In genomic region chr7:130167261-130167660, GRCm38 (mm10) we compare ENCODE assay signal across 17 mouse cellular contexts.
DNase-seq lines count a peak whose midpoint lies in the region; ATAC-seq lines count a peak whose summit lies in the region.
"Had no signal": no experiment of that assay in that cellular context is flagged by ENCODE, and none has a peak within 500 bp of the region (broad histone marks: within the 10 kb centered on the region; RNA-seq: fewer than 3 reads in every experiment).

No protein-coding gene starts in this region.

- no peak overlapping the region for H3K4me3 ChIP-seq in hindbrain, embryonic 10.5 days
- H3K4me3 ChIP-seq in hindbrain, embryonic 14.5 days (replicated peaks; ENCODE audit: low read length): no peak overlapping the region
- no peak overlapping the region for H3K4me3 ChIP-seq in limb, embryonic 12.5 days (replicated peaks)
- H3K4me3 ChIP-seq in limb, embryonic 10.5 days: no peak overlapping the region
- no peak overlapping the region for H3K4me3 ChIP-seq in limb, embryonic 15.5 days
- H3K4me3 ChIP-seq: erythroblast, embryonic 14.5 days; liver, embryonic 13.5 days had no signal

- peaks cover 30% of the 10 kb centered on the region for H3K4me1 ChIP-seq in hindbrain, embryonic 10.5 days (replicated peaks)
- H3K4me1 ChIP-seq in hindbrain, embryonic 14.5 days (replicated peaks; ENCODE audit: control insufficient read depth, insufficient read depth, low read length): no peaks in the 10 kb centered on the region
- peaks cover 50% of the 10 kb centered on the region for H3K4me1 ChIP-seq in limb, embryonic 12.5 days (replicated peaks)
- H3K4me1 ChIP-seq in limb, embryonic 10.5 days: peaks cover 30% of the 10 kb centered on the region
- H3K4me1 ChIP-seq in limb, embryonic 15.5 days: peaks cover 19% of the 10 kb centered on the region; the same call in 1 of the 2 replicates
- H3K4me1 ChIP-seq: liver, embryonic 13.5 days had no signal

- no peaks in the 10 kb centered on the region for H3K9me3 ChIP-seq in hindbrain, embryonic 10.5 days
- no peaks in the 10 kb centered on the region for H3K9me3 ChIP-seq in hindbrain, embryonic 14.5 days (ENCODE audit: control insufficient read depth, low read length)
- no peaks in the 10 kb centered on the region for H3K9me3 ChIP-seq in limb, embryonic 12.5 days
- no peaks in the 10 kb centered on the region for H3K9me3 ChIP-seq in limb, embryonic 10.5 days (replicated peaks)
- H3K9me3 ChIP-seq in limb, embryonic 15.5 days: no peaks in the 10 kb centered on the region
- H3K9me3 ChIP-seq: liver, embryonic 13.5 days had no signal

- H3K27me3 ChIP-seq in hindbrain, embryonic 10.5 days (ENCODE audit: insufficient read depth, poor library complexity, severe bottlenecking): no peaks in the 10 kb centered on the region
- H3K27me3 ChIP-seq in hindbrain, embryonic 14.5 days (ENCODE audit: control insufficient read depth, insufficient read depth, low read length): no peaks in the 10 kb centered on the region
- no peaks in the 10 kb centered on the region for H3K27me3 ChIP-seq in limb, embryonic 12.5 days
- H3K27me3 ChIP-seq in limb, embryonic 10.5 days (ENCODE audit: low read depth, poor library complexity, severe bottlenecking): no peaks in the 10 kb centered on the region
- no peaks in the 10 kb centered on the region for H3K27me3 ChIP-seq in limb, embryonic 15.5 days
- H3K27me3 ChIP-seq: liver, embryonic 13.5 days had no signal

- H3K9ac ChIP-seq in hindbrain, embryonic 14.5 days: no peak overlapping the region
- no peak overlapping the region for H3K9ac ChIP-seq in limb, embryonic 12.5 days (replicated peaks)
- no peak overlapping the region for H3K9ac ChIP-seq in limb, embryonic 15.5 days
- H3K9ac ChIP-seq: liver, embryonic 13.5 days had no signal

- no peak for ATAC-seq in hindbrain, embryonic 14.5 days (ENCODE audit: low FRiP score)
- ATAC-seq in limb, embryonic 12.5 days (ENCODE audit: insufficient number of reproducible peaks, insufficient read depth, low FRiP score, low TSS enrichment, low read depth): no peak
- ATAC-seq in limb, embryonic 15.5 days (ENCODE audit: insufficient number of reproducible peaks, low FRiP score, low TSS enrichment, low read depth): no peak

- no peak for DNase-seq in hindbrain, embryonic 10.5 days (ENCODE audit: low spot score)
- no peak for DNase-seq in hindbrain, embryonic 14.5 days (ENCODE audit: low spot score)
- no peak for DNase-seq in limb, embryonic 10.5 days (ENCODE audit: low spot score)
- DNase-seq in brain, adult 2 months (ENCODE audit: low read depth, low spot score): peak; percentile 20
- DNase-seq in cerebellum, postnatal 36 days: no peak
- DNase-seq in gastrocnemius, postnatal 10 days: no peak
- DNase-seq: cerebellum, adult 9-11 months; gastrocnemius, postnatal 25 days; heart, postnatal 14 days; kidney, postnatal 36 days; layer of hippocampus, adult 9-11 months; liver, embryonic 13.5 days; lung, postnatal 36 days; thymus, postnatal 36 days had no signal

- 87% methylated on average over 5 of the region's 5 CpGs for WGBS in hindbrain, embryonic 10.5 days
- 87% methylated on average over 5 of the region's 5 CpGs for WGBS in hindbrain, embryonic 14.5 days
- WGBS in limb, embryonic 12.5 days: 86% methylated on average over 5 of the region's 5 CpGs
- WGBS in limb, embryonic 10.5 days: 88% methylated on average over 5 of the region's 5 CpGs
- 78% methylated on average over 5 of the region's 5 CpGs for WGBS in limb, embryonic 15.5 days

- H3K27ac ChIP-seq in hindbrain, embryonic 10.5 days: peak overlapping the region; percentile 35; the same call in 1 of the 2 replicates
- H3K27ac ChIP-seq in hindbrain, embryonic 14.5 days: no peak overlapping the region
- peak overlapping the region; percentile 24; the same call in 1 of the 2 replicates for H3K27ac ChIP-seq in limb, embryonic 12.5 days
- no peak overlapping the region for H3K27ac ChIP-seq in limb, embryonic 10.5 days
- peak overlapping the region; percentile 47; the same call in 1 of the 2 replicates for H3K27ac ChIP-seq in limb, embryonic 15.5 days
- H3K27ac ChIP-seq: liver, embryonic 13.5 days had no signal

- no peak overlapping the region for H3K4me2 ChIP-seq in hindbrain, embryonic 14.5 days (replicated peaks)
- H3K4me2 ChIP-seq in limb, embryonic 12.5 days: no peak overlapping the region
- no peak overlapping the region for H3K4me2 ChIP-seq in limb, embryonic 15.5 days
- H3K4me2 ChIP-seq: liver, embryonic 13.5 days had no signal

- H3K36me3 ChIP-seq in hindbrain, embryonic 10.5 days: peaks cover 89% of the 10 kb centered on the region
- peaks cover 21% of the 10 kb centered on the region; the same call in 1 of the 2 replicates for H3K36me3 ChIP-seq in hindbrain, embryonic 14.5 days (replicated peaks; ENCODE audit: control insufficient read depth, insufficient read depth)
- peaks cover 72% of the 10 kb centered on the region for H3K36me3 ChIP-seq in limb, embryonic 12.5 days
- peaks cover 65% of the 10 kb centered on the region for H3K36me3 ChIP-seq in limb, embryonic 10.5 days
- H3K36me3 ChIP-seq in limb, embryonic 15.5 days: peaks cover 52% of the 10 kb centered on the region

Comparison
In these comparisons a context has a peak if more than half of its experiments do, and no peak if none do; other contexts are left out.
1. H3K27ac ChIP-seq: peak in hindbrain, embryonic 10.5 days (single experiment), limb, embryonic 12.5 days (single experiment) and limb, embryonic 15.5 days (single experiment); none in hindbrain, embryonic 14.5 days (single experiment) and limb, embryonic 10.5 days (single experiment).